Mouse (Mus musculus) erythroid progenitor cell, adult 5-6 weeks (primary cell): ENCODE results near the gene Gtsf1l. TPM values are rescaled to one million over a fixed set of nuclear protein-coding genes. Genes with fewer than 3 reads are reported as not detected.

Experiments
- ATAC-seq: replicated peaks from 2 replicates; pipeline ENCODE4 v1.8.0; 2016; ENCODE audit warnings: moderate number of reproducible peaks, mild to moderate bottlenecking, moderate TSS enrichment, inconsistent platforms; ENCODE audit not compliant: poor library complexity, low FRiP score, severe bottlenecking
- total RNA-seq, 2 experiments: library from RNA; stranded (forward) in 1 of 2; stranded (reverse) in 1 of 2; fragments of 150-400 nt in 1 of 2; fragments of 186-747, 209-891 nt in 1 of 2; gene quantifications; 2 replicates each; pipeline versions ENCODE4 v1.2.3 to v1.2.4; 2015 to 2017; ENCODE audit warnings: low replicate concordance in 2 of 2

The Gtsf1l gene
- total RNA-seq, 2 experiments from 2014 or later: not detected

DNA sequence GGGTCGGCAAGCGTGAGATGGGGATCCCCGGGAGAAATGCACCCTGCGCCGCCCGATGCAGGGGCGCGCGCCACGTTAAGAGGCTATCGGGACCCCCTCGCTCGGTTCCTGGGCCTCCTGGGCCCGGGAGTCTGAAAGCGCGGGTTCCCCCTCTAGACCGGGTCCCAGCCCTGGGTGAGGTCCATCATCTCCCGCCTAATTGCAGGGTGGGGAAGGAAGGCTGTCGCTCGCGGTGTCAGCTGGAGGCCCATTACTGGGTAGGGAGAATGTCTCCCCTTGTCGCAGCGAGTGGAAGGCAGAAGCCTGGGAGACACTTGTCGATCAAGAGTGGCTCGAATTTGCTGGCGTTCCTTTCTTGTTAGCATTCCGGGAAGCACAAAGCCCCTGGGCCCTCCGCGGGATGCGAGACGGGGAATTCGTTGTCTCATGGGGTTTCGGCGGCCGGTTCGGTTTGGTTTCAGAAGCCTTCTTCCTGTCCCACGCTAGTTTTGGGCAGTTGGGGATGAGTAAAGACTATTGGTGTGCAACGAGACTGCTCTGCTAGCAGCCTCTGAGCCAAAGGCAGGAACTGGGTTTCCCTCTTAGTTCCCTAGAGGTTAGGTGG lies 32.7 kb downstream of the Gtsf1l start:
- peak; percentile 33; the same call in 1 of the 2 replicates for ATAC-seq

DNA sequence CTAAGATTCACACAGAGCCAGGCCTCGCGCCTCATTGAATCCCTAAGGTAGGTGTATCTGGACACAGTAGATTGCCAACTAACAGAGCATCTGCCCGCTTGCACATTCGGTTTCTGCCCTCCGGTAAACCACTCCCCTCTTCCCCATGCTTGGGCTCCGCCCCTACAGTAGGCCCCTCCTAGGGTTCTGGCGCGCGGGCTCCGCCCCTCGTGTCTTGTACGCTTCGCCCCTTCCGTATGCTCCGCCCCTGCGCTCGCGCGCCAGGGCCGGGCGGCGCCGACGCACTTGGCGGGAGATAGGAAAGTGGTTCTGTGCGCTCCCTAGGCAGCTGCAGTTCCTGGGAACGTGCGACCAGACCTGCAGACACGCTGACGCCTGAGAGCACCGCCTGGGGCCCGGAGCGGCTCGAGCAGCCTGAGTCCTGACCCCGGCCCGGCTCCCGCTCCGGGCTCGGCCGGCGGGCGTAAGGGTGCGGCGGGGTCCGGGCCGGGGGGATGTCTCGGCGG lies 33.3 kb downstream of the Gtsf1l start, which contains the start of gene Mybl2:
TSS of gene Mybl2 (plus strand) at position 353 of the 506 bp plus-strand sequence.
- peak; percentile 96 for ATAC-seq

GRCm38 (mm10) chr2:163052826-163053225 lies 34.8 kb downstream of the Gtsf1l start:
- no peak for ATAC-seq

GRCm38 (mm10) chr2:163052101-163052500 lies 35.6 kb downstream of the Gtsf1l start:
- ATAC-seq: no peak

- ATAC-seq: no peak
These were observed 36.0 kb downstream of the Gtsf1l start for GRCm38 (mm10) chr2:163051691-163052090.

DNA sequence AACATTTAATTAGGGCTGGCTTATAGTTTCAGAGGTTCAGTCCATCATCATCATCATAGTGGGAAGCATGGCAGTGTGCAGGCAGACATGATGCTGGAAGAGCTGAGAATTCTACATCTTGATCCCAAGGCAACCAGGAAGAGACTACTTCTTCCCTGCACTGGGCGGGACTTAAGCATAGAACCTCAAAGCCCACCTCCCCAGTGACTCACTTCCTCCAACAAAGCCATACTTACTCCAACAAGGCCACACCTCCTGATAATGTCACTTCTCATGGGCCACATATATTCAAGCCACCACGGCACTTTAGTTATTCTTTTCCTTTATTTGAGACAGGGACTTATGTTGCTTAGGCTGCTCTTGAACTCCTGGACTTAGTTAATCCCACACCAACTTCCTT lies 38.5 kb downstream of the Gtsf1l start:
- no peak for ATAC-seq

DNA sequence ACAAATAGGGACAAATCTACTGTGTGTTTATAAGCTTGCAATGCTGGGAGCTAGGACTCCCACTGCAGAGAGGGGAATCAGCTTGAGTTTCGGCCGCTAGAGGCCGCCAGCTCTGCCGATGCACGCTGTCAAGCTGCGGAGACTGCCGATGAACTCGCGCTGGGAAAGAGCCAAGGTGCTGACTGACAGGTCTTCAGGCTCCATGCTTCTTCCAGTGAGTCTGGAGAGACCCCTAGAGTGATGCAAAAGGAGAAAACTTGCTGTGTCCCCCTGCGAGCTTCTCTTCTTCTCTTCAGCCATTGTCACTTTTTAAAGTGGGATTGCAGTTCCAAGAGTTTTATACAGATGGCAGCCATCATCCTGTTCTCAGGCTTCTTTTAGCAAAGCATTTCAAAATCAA lies 39.5 kb downstream of the Gtsf1l start:
- peak; percentile 86 for ATAC-seq

- no peak for ATAC-seq
These were observed 47.7 kb downstream of the Gtsf1l start for GRCm38 (mm10) chr2:163039940-163040339.

Other genes with a start within 250 kb of the Gtsf1l start
- gene Srsf6, start 156.3 kb downstream of the Gtsf1l start, total RNA-seq (2015; ENCODE audit: low replicate concordance): 102 and 149 TPM in 2 replicates
- gene Srsf6, start 156.3 kb downstream of the Gtsf1l start, total RNA-seq (2017; ENCODE audit: low replicate concordance): 107 and 121 TPM in 2 replicates
- 0.36 TPM in 1 of 2 replicates, not detected in the other for gene L3mbtl1, start 144.4 kb downstream of the Gtsf1l start, total RNA-seq (2015; ENCODE audit: low replicate concordance)
- gene L3mbtl1, start 144.4 kb downstream of the Gtsf1l start, total RNA-seq (2017; ENCODE audit: low replicate concordance): not detected in 2 replicates
- gene Sgk2, start 100.5 kb downstream of the Gtsf1l start, total RNA-seq (2015; ENCODE audit: low replicate concordance): not detected in 2 replicates
- not detected in 2 replicates for gene Sgk2, start 100.5 kb downstream of the Gtsf1l start, total RNA-seq (2017; ENCODE audit: low replicate concordance)
- 9.2 and 9.7 TPM in 2 replicates for gene Ift52, start 70.5 kb downstream of the Gtsf1l start, total RNA-seq (2015; ENCODE audit: low replicate concordance)
- gene Ift52, start 70.5 kb downstream of the Gtsf1l start, total RNA-seq (2017; ENCODE audit: low replicate concordance): 7.6 and 12.3 TPM in 2 replicates
- 79.3 and 110 TPM in 2 replicates for gene Mybl2, start 33.2 kb downstream of the Gtsf1l start, total RNA-seq (2015; ENCODE audit: low replicate concordance)
- 121 and 132 TPM in 2 replicates for gene Mybl2, start 33.2 kb downstream of the Gtsf1l start, total RNA-seq (2017; ENCODE audit: low replicate concordance)
- not detected in 2 replicates for gene Tox2, start 115.3 kb upstream of the Gtsf1l start, total RNA-seq (2015; ENCODE audit: low replicate concordance)
- gene Tox2, start 115.3 kb upstream of the Gtsf1l start, total RNA-seq (2017; ENCODE audit: low replicate concordance): not detected in 2 replicates